Mouse (Mus musculus) liver, embryonic 13.5 days (tissue): ENCODE data around the gene Pus1. TPM values are rescaled to one million over a fixed set of nuclear protein-coding genes. Genes with fewer than 3 reads are reported as not detected.
"Not testable (repeated sequence)": the region's sequence is repeated elsewhere in the genome, so short reads cannot be mapped to it uniquely, and the experiment has no call there.

ENCODE experiments used
- ATAC-seq: fragments of 200-750 bp; cut with Nextera tagmentation; 2 replicates; pipeline ENCODE4 v1.8.0; 2017; ENCODE audit warnings: low read depth, mild to moderate bottlenecking, moderate number of reproducible peaks, moderate library complexity
- DNase-seq: peaks from one replicate; pipeline ENCODE4 v3.0.0; 2022
- H3K27ac ChIP-seq: fragments of 300-500 bp; sonication (generic); 2 replicates; pipeline ENCODE4 v1.5.1; 2015; ENCODE audit warnings: moderate library complexity, mild to moderate bottlenecking, inconsistent platforms
- H3K27me3 ChIP-seq: fragments of 300-500 bp; sonication (generic); 2 replicates; pipeline ENCODE4 v1.6.1; 2015; ENCODE audit warnings: mild to moderate bottlenecking, inconsistent platforms
- H3K36me3 ChIP-seq: fragments of 300-500 bp; sonication (generic); 2 replicates; pipeline ENCODE4 v1.6.1; 2015; ENCODE audit warnings: mild to moderate bottlenecking, inconsistent platforms
- H3K4me1 ChIP-seq: fragments of 300-500 bp; sonication (generic); replicated peaks from 2 replicates; pipeline ENCODE4 v1.6.1; 2015; ENCODE audit warnings: inconsistent platforms
- H3K4me2 ChIP-seq: fragments of 300-500 bp; sonication (generic); 2 replicates; pipeline ENCODE4 v1.6.1; 2015; ENCODE audit warnings: inconsistent platforms, mild to moderate bottlenecking, moderate library complexity
- H3K4me3 ChIP-seq: fragments of 300-500 bp; sonication (generic); replicated peaks from 2 replicates; pipeline ENCODE4 v1.5.1; 2015; ENCODE audit warnings: mild to moderate bottlenecking, inconsistent platforms
- H3K9ac ChIP-seq: fragments of 300-500 bp; sonication (generic); 2 replicates; pipeline ENCODE4 v1.6.1; 2015; ENCODE audit warnings: mild to moderate bottlenecking, inconsistent platforms
- H3K9me3 ChIP-seq: fragments of 300-500 bp; sonication (generic); replicated peaks from 2 replicates; pipeline ENCODE4 v1.6.1; 2016; ENCODE audit warnings: inconsistent platforms
- WGBS: fragments of 180-500 bp; shearing (Covaris S2); methylation state at CpG from one replicate; pipeline ENCODE4 v1.1.7; 2015; ENCODE audit not compliant: insufficient replicate concordance; 5-methylcytosine and 5-hydroxymethylcytosine counted together
- polyA plus RNA-seq: library from polyadenylated mRNA; unstranded; fragments of >200 nt; fragmentation: Nextera tagmentation; extraction: Ambion mirVana; gene quantifications from 2 replicates; pipeline ENCODE4 v1.2.1, GENCODE M21; 2015

The Pus1 gene
- polyA plus RNA-seq, 1 experiment from 2014 or later, result 39.8 TPM

- ATAC-seq, result peak; percentile 35
- 60% methylated on average over 10 of the region's 10 CpGs for WGBS
Measured at GRCm38 (mm10) chr5:110780761-110781528, 486 bp upstream of the Pus1 start.

GRCm38 (mm10) chr5:110779276-110779997 is 1.0 kb downstream of the Pus1 start:
- peak overlapping the region; percentile 92 for H3K9ac ChIP-seq
- peaks cover 74% of the 10 kb centered on the region for H3K4me1 ChIP-seq
- H3K9me3 ChIP-seq, result no peaks in the 10 kb centered on the region
- ATAC-seq (no peak), DNase-seq (no peak)
- H3K4me3 ChIP-seq, result peak overlapping the region; percentile 84
- no peaks in the 10 kb centered on the region for H3K27me3 ChIP-seq
- H3K36me3 ChIP-seq, result peaks cover 46% of the 10 kb centered on the region
- H3K27ac ChIP-seq, result peak overlapping the region; percentile 79; the same call in 1 of the 2 replicates
- 9% methylated on average over 15 of the region's 15 CpGs for WGBS
- peak overlapping the region; percentile 100 for H3K4me2 ChIP-seq

More at GRCm38 (mm10) chr5:110780761-110781528, 486 bp upstream of the Pus1 start:
- Histone ChIP-seq H3K9ac (peak overlapping the region; percentile 92), H3K27ac (peak overlapping the region; percentile 87), H3K4me3 (peak overlapping the region; percentile 84), H3K4me1 (peaks cover 70% of the 10 kb centered on the region), H3K9me3 (no peaks in the 10 kb centered on the region), H3K36me3 (peaks cover 43% of the 10 kb centered on the region), H3K27me3 (no peaks in the 10 kb centered on the region), H3K4me2 (peak overlapping the region; percentile 100)
- DNase-seq, result no peak

- ATAC-seq, result no peak
- peaks cover 76% of the 10 kb centered on the region for H3K4me1 ChIP-seq
- no peaks in the 10 kb centered on the region for H3K9me3 ChIP-seq
- WGBS, result 87% methylated on average over 12 of the region's 12 CpGs
- DNase-seq, result no peak
- no peak overlapping the region for H3K4me3 ChIP-seq
- H3K36me3 ChIP-seq, result peaks cover 54% of the 10 kb centered on the region
- no peak overlapping the region for H3K27ac ChIP-seq
- no peak overlapping the region for H3K9ac ChIP-seq
- H3K4me2 ChIP-seq, result peak overlapping the region; percentile 100
- H3K27me3 ChIP-seq, result no peaks in the 10 kb centered on the region
Measured at GRCm38 (mm10) chr5:110778263-110778662, 2.2 kb downstream of the Pus1 start.

- no peak overlapping the region for H3K4me3 ChIP-seq
- DNase-seq (no peak), ATAC-seq (no peak)
- 77% methylated on average over 2 of the region's 2 CpGs for WGBS
- peaks cover 64% of the 10 kb centered on the region for H3K4me1 ChIP-seq
- H3K27me3 ChIP-seq, result no peaks in the 10 kb centered on the region
- 0 out of 2 replicates have a peak overlapping the region, but pooled peaks have one; percentile 5 for H3K9ac ChIP-seq
- peaks cover 73% of the 10 kb centered on the region for H3K36me3 ChIP-seq
- H3K4me2 ChIP-seq, result no peak overlapping the region
- H3K27ac ChIP-seq, result no peak overlapping the region
- no peaks in the 10 kb centered on the region for H3K9me3 ChIP-seq
Measured at GRCm38 (mm10) chr5:110776141-110776540, 4.3 kb downstream of the Pus1 start.

GRCm38 (mm10) chr5:110774511-110774910 is 5.9 kb downstream of the Pus1 start:
- no peaks in the 10 kb centered on the region for H3K9me3 ChIP-seq
- H3K4me2 ChIP-seq, result no peak overlapping the region
- H3K36me3 ChIP-seq, result peaks cover 73% of the 10 kb centered on the region
- 84% methylated on average over 11 of the region's 11 CpGs for WGBS
- no peak overlapping the region for H3K27ac ChIP-seq
- DNase-seq, result no peak
- ATAC-seq, result no peak
- H3K9ac ChIP-seq, result no peak overlapping the region
- no peaks in the 10 kb centered on the region for H3K27me3 ChIP-seq
- no peak overlapping the region for H3K4me3 ChIP-seq
- peaks cover 52% of the 10 kb centered on the region for H3K4me1 ChIP-seq

- H3K9me3 ChIP-seq, DNase-seq, H3K27me3 ChIP-seq, H3K4me3 ChIP-seq, H3K27ac ChIP-seq, H3K4me2 ChIP-seq, ATAC-seq: not testable (repeated sequence)
- H3K9ac ChIP-seq, result 0 out of 2 replicates have a peak overlapping the region, but pooled peaks have one; percentile 3
- peaks cover 52% of the 10 kb centered on the region for H3K4me1 ChIP-seq
- 89% methylated on average over 9 of the region's 10 CpGs for WGBS
- H3K36me3 ChIP-seq, result peaks cover 65% of the 10 kb centered on the region
Measured at GRCm38 (mm10) chr5:110772945-110773344, 7.5 kb downstream of the Pus1 start.

GRCm38 (mm10) chr5:110770448-110771158 is 9.9 kb downstream of the Pus1 start, which contains the start of gene Ep400:
Gene Ep400, minus strand, starts transcription at chr5:110770717.
- H3K27ac ChIP-seq, result peak within 1 kb of the TSS; percentile 98
- DNase-seq (peak; percentile 100), ATAC-seq (peak; percentile 95)
- peak within 1 kb of the TSS; percentile 82 for H3K4me2 ChIP-seq
- H3K4me1 ChIP-seq, result peaks cover 44% of the 10 kb centered on the region
- no peaks in the 10 kb centered on the region for H3K9me3 ChIP-seq
- no peaks in the 10 kb centered on the region for H3K27me3 ChIP-seq
- peaks cover 44% of the 10 kb centered on the region for H3K36me3 ChIP-seq
- peak within 1 kb of the TSS; percentile 95 for H3K9ac ChIP-seq
- H3K4me3 ChIP-seq, result peak within 1 kb of the TSS; percentile 94
- under 1% methylated on average over 80 of the region's 83 CpGs for WGBS

- DNase-seq, result no peak
- H3K4me1 ChIP-seq, result peaks cover 48% of the 10 kb centered on the region
- 0% methylated on average over 44 of the region's 58 CpGs for WGBS
Measured at GRCm38 (mm10) chr5:110770031-110770445, 10.4 kb downstream of the Pus1 start.

GRCm38 (mm10) chr5:110769272-110769671 is 11.2 kb downstream of the Pus1 start:
- H3K4me3 ChIP-seq, result peak overlapping the region; percentile 94
- H3K9me3 ChIP-seq, result no peaks in the 10 kb centered on the region
- peak overlapping the region; percentile 95 for H3K9ac ChIP-seq
- ATAC-seq (no peak), DNase-seq (peak; percentile 45)
- no peaks in the 10 kb centered on the region for H3K27me3 ChIP-seq
- H3K4me1 ChIP-seq, result peaks cover 53% of the 10 kb centered on the region
- peak overlapping the region; percentile 82 for H3K4me2 ChIP-seq
- 30% methylated on average over 4 of the region's 4 CpGs for WGBS
- H3K36me3 ChIP-seq, result peaks cover 39% of the 10 kb centered on the region
- H3K27ac ChIP-seq, result peak overlapping the region; percentile 98

More at GRCm38 (mm10) chr5:110770031-110770445, 10.4 kb downstream of the Pus1 start:
- no peaks in the 10 kb centered on the region for H3K27me3 ChIP-seq
- H3K4me2 ChIP-seq, result peak overlapping the region; percentile 82
- ATAC-seq, result peak; percentile 44
- peaks cover 44% of the 10 kb centered on the region for H3K36me3 ChIP-seq
- H3K27ac ChIP-seq, result peak overlapping the region; percentile 98
- no peaks in the 10 kb centered on the region for H3K9me3 ChIP-seq
- H3K4me3 ChIP-seq, result peak overlapping the region; percentile 94
- H3K9ac ChIP-seq, result peak overlapping the region; percentile 95

GRCm38 (mm10) chr5:110763890-110764289 is 16.6 kb downstream of the Pus1 start:
- H3K9ac ChIP-seq, result no peak overlapping the region
- 0 out of 2 replicates have a peak, but pooled peaks cover 11% of the 10 kb centered on the region for H3K36me3 ChIP-seq
- ATAC-seq (no peak), DNase-seq (no peak)
- H3K27me3 ChIP-seq, result no peaks in the 10 kb centered on the region
- no peaks in the 10 kb centered on the region for H3K9me3 ChIP-seq
- H3K4me2 ChIP-seq, result no peak overlapping the region
- WGBS, result 86% methylated on average over 8 of the region's 8 CpGs
- H3K4me3 ChIP-seq, result no peak overlapping the region
- H3K4me1 ChIP-seq, result peaks cover 71% of the 10 kb centered on the region
- no peak overlapping the region for H3K27ac ChIP-seq

- Histone ChIP-seq H3K4me1 (no peaks in the 10 kb centered on the region; the same call in none of the 2 replicates), H3K27me3 (no peaks in the 10 kb centered on the region), H3K4me2 (no peak overlapping the region), H3K4me3 (no peak overlapping the region), H3K27ac (no peak overlapping the region), H3K9ac (no peak overlapping the region), H3K36me3 (peaks cover 27% of the 10 kb centered on the region), H3K9me3 (no peaks in the 10 kb centered on the region)
- 48% methylated on average over 1 of the region's 1 CpGs for WGBS
- ATAC-seq (no peak), DNase-seq (no peak)
Measured at GRCm38 (mm10) chr5:110745021-110745420, 35.4 kb downstream of the Pus1 start.
